Mouse (Mus musculus) gastrocnemius, postnatal 4 days (tissue): ENCODE measurements around the gene M6pr. TPM values are rescaled to one million over a fixed set of nuclear protein-coding genes. Genes with fewer than 3 reads are reported as not detected.

ENCODE experiments used
- DNase-seq, 2 experiments: peaks; one replicate each; pipeline ENCODE4 v3.0.0; 2021 to 2022; ENCODE audit warnings: low spot score in 2 of 2, mixed read lengths in 2 of 2
- total RNA-seq, 2 experiments: library from RNA; stranded (reverse); gene quantifications; 2 replicates each; pipeline ENCODE4 v1.2.3; 2021

M6pr gene
- total RNA-seq, 2 experiments from 2014 or later: 44.9 to 45.3 TPM

DNA sequence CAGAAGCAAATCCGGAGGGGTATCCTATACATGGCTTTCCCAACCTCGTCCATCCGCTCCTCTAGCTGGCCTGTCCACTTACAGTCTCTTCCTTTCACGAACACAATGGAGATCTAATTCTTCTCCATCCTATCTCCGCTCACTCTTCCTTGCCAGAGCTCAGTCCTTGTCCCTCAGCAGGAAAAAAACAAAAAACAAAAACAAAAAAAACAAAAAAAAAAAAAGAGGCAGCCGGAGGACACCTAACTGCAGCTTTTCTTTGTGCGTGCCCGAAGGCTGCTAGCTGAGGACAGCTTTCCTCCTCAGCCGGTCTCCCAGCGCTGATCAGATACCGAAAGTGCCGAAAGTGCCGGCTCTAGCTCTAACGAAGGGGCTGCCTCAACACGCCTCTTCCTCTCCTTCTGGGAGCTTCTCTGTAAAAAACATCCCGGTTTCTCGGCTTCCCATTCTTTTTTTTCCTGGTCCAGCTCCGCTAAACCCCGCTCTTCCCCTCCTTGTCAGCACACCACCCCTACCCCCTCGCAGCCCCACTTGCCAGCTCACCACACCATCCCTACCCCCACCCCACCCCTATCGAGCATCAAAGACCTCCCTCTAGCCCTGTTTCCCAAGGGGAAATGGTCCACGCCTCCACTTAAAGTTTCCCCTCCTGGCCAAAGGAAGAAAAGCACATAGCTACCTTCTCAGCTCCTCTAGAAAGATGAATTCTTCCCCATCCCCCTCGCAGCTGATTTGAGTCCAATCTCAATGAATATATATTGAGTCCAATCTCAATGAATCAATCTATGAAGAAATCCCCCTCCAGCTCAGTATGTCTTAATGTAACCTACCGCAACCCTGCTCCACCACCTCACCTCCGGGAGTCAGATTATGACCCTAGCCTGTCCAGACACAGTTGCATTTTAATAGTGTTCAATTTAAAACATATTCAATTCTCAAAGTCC lies 11.0 kb upstream of the M6pr start:
- no peak for DNase-seq

DNA sequence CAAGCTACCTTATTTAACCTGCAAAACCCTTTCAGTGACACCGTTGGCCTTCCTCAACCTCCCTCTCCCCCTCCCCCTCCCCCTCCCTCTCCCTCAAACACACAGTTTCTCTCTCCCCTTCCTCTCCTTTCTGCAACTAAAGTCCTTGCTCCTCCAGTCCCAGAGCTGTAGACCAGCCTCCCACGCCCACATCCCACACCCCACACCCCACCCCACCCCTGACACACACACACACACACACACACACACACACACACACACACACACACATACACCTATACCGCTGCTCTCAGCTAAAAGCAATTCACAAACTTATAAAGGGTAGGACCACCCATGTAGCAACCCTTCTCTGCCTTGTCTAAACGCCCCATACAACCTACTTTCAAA lies 10.3 kb upstream of the M6pr start:
- no peak for DNase-seq

DNA sequence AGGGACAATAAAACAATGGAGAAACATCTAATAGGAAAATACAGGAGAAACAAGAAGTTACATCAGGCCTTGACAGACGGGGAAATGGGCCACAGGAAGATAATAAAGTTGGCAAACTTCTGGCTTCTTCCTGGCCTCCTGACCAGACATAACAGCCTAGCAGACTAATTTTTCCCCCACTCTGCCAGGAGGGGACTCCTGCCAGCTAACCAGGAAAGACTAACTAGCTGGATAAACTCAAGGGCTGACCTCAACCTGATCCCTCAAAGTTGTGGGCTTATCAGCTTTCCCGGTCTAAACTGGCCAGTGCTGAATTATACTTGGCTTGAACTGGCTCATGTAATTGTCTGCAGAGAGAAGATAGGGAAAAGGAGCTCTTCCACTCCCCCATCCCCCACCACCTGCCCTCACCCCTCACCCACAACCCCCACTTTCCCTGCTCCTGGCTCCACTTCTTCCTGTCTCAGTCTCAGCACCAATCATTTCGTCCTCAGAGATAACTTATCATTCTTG lies 8.8 kb upstream of the M6pr start:
- no peak for DNase-seq

GRCm38 (mm10) chr6:122302121-122302520 lies 6.4 kb upstream of the M6pr start:
- DNase-seq: no peak

DNA sequence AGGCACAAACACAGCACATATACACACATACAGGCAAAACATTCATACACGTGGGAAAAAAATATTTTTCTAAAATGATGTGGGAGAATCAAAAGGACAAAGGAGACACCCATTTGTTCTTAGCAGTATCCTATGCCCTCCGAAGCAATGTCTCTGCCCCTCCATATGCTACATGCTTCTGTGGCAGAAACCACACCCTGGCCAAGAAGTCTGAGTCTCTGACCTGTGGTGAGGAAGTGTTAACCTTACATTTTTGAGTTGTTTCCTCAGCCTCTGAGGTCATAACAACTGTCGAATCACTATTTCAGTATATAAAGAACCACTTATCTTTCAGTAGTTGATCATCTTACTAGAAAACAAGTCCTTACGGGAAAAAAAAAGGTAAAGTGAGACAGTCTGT lies 5.9 kb upstream of the M6pr start:
- DNase-seq: no peak

DNA sequence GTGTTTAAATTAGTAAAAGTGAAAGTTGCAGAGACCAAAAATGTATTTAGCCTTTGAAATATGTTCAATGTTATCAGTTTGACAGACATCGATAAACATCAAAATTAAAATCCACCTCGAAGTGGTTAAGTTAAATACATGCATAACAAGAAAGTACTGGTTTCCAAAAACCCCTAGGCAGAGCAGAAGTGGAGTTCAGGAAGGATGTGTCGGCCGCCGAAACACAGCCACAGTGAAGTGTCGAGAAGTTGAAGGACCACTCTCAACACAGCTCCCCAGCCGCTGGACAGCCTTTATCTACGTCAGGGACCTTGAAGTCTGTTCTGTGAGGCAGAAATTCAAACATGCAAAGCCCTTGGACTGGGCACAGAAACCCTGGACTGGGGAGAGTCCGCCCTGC lies 5.0 kb upstream of the M6pr start:
- no peak for DNase-seq

GRCm38 (mm10) chr6:122304355-122304754 lies 4.2 kb upstream of the M6pr start:
- DNase-seq: peak; percentile 60 to 75

- no peak for DNase-seq
Observed at GRCm38 (mm10) chr6:122304790-122305555, 3.5 kb upstream of the M6pr start.

- DNase-seq: no peak
Observed at GRCm38 (mm10) chr6:122306707-122307106, 1.8 kb upstream of the M6pr start.

DNA sequence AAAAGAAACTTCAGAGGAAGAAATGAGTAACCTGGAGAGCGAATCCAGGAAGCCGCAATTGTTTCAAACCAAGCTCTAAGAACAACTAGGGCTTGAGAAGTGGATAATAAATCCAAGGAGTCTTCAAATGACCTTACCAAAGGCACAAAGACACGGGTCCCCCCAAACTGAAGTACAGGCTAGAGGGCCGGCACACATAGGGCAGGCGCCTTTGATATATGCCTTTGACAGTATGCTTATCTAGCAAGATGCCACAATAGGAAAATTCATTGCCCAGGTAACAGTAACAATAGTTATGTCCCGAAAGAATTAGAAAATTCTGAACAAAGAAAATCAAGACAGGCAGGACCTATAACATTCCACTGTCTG lies 400 bp upstream of the M6pr start:
- no peak for DNase-seq

DNA sequence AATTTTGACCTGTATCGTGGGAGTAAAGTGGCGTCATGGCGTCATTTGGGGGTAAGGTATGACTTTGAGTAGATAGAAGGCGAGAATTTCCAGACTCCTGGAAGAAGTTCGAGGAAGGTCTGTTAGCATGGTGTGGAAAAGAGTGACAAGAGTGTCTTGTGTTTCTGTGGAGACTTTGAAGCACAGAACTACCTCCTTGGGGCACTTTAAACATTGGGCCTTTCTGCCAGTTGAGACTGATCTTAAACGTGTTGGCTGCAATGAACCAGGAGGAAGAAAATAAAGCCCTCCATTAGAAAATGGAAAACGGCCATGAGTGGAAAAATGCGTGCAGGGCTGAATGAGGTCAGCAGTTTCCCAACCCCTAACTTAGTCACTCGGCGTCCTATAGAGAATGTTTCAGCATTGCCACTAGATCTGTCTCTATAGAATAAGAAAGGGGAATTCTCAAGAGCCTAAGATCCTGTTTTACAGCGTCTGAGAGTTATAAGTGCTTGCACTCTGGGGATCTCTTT lies 983 bp downstream of the M6pr start:
- no peak for DNase-seq

GRCm38 (mm10) chr6:122310187-122310820 lies 1.8 kb downstream of the M6pr start:
- no peak for DNase-seq

- DNase-seq: no peak
Observed at GRCm38 (mm10) chr6:122318726-122319125, 10.2 kb downstream of the M6pr start.

- no peak for DNase-seq
Observed at GRCm38 (mm10) chr6:122325361-122325975, 16.9 kb downstream of the M6pr start.

- DNase-seq: no peak
Observed at GRCm38 (mm10) chr6:122333081-122333612, 24.6 kb downstream of the M6pr start.

DNA sequence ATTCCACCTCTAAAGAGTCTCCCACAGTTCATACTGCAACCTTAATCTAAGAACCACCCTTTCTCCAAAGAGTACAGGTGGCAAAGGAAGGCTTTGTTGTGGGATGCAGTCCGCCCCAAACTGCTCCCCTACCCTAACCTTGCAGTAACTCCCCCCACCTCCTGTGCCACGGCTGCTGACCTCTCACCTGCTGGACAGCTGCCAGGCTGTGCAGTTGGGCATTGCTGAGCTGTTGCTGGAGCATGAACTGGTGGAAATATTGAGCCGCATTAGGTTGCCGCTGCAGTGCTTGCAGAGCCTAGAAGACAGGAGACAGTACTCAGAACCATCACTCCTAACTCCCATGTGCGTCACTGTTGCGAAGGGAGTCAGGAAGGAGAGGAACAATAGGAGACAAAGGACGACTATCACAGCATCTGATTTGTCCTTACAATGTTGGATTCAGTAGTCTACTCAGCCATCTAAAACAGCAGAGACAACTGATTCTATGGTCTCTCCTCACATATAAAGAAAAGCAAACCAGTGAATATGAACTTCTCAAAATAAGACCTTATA lies 26.3 kb downstream of the M6pr start:
- no peak for DNase-seq

DNA sequence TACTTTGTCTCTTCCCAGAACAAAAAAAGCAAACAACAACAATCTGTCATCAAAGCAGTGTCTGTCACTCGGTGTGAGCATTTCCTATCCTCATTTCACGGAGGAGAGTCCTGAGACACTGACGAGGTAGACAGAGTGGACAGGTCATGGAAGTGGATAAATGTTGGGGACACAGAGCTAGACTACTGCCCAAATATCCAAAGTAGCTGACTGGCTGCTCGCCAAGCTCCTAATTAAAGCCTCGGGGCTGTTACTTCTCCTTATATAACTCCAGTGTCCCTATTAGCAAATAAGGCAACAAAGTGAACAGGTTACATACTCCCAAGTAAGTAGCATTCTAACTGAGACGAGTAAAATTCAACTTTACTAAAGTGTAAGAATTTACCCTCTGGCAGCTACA lies 29.0 kb downstream of the M6pr start:
- no peak for DNase-seq

GRCm38 (mm10) chr6:122339047-122339647 lies 30.6 kb downstream of the M6pr start:
- DNase-seq: peak; percentile 38 to 65

- DNase-seq: peak; percentile 77 to 89
Observed at GRCm38 (mm10) chr6:122339648-122340341, 31.3 kb downstream of the M6pr start.
